Mouse (Mus musculus) midbrain, embryonic 11.5 days (tissue): ENCODE data around the gene Gosr2. TPM values are rescaled to one million over a fixed set of nuclear protein-coding genes. Genes with fewer than 3 reads are reported as not detected.

Experiments
- ATAC-seq: fragments of 200-750 bp; cut with Nextera tagmentation; 2 replicates; pipeline ENCODE4 v1.8.0; 2017; ENCODE audit warnings: moderate TSS enrichment, moderate library complexity; ENCODE audit not compliant: low FRiP score
- DNase-seq: peaks from one replicate; pipeline ENCODE4 v3.0.0; 2015; ENCODE audit warnings: low spot score; ENCODE audit errors: missing footprints
- H3K27ac ChIP-seq: fragments of 300-500 bp; sonication (generic); 2 replicates; pipeline ENCODE4 v1.5.1; 2014; ENCODE audit warnings: low read depth, low read length
- H3K27me3 ChIP-seq: fragments of 300-500 bp; sonication (generic); 2 replicates; pipeline ENCODE4 v1.6.1; 2014; ENCODE audit warnings: mild to moderate bottlenecking, low read length, moderate library complexity, mixed read lengths; ENCODE audit not compliant: control insufficient read depth, insufficient read depth
- H3K36me3 ChIP-seq: fragments of 300-500 bp; sonication (generic); 2 replicates; pipeline ENCODE4 v1.6.1; 2014; ENCODE audit warnings: mild to moderate bottlenecking, low read length, moderate library complexity, mixed read lengths; ENCODE audit not compliant: control insufficient read depth, insufficient read depth
- H3K4me1 ChIP-seq: fragments of 300-500 bp; sonication (generic); 2 replicates; pipeline ENCODE4 v1.6.1; 2014; ENCODE audit warnings: low read length; ENCODE audit not compliant: control insufficient read depth, insufficient read depth
- H3K4me2 ChIP-seq: fragments of 300-500 bp; sonication (generic); 2 replicates; pipeline ENCODE4 v1.6.1; 2014; ENCODE audit warnings: mild to moderate bottlenecking, moderate library complexity
- H3K4me3 ChIP-seq: fragments of 300-500 bp; sonication (generic); 2 replicates; pipeline ENCODE4 v1.5.1; 2014; ENCODE audit warnings: low read depth, low read length
- H3K9ac ChIP-seq: fragments of 300-500 bp; sonication (generic); 2 replicates; pipeline ENCODE4 v1.6.1; 2014; ENCODE audit warnings: low read length
- H3K9me3 ChIP-seq: fragments of 300-500 bp; sonication (generic); 2 replicates; pipeline ENCODE4 v1.6.1; 2016; ENCODE audit warnings: low read length; ENCODE audit not compliant: control insufficient read depth
- WGBS: fragments of 180-500 bp; shearing (Covaris S2); extraction: QIAGEN DNeasy Blood & Tissue Kit; methylation state at CpG from one replicate; pipeline ENCODE4 v1.1.7; 2014; 5-methylcytosine and 5-hydroxymethylcytosine counted together
- polyA plus RNA-seq: library from polyadenylated mRNA; unstranded; fragments of >200 nt; fragmentation: Nextera tagmentation; extraction: Ambion mirVana; gene quantifications from 2 replicates; pipeline ENCODE4 v1.2.1, GENCODE M21; 2014

The Gosr2 gene
- polyA plus RNA-seq, 1 experiment from 2014 or later = 90.9 TPM

- WGBS = 88% methylated on average over 11 of the region's 11 CpGs
- no peak for DNase-seq
- Histone ChIP-seq H3K4me3 (no peak overlapping the region), H3K9ac (no peak overlapping the region), H3K9me3 (no peaks in the 10 kb centered on the region), H3K36me3 (no peaks in the 10 kb centered on the region), H3K27me3 (no peaks in the 10 kb centered on the region), H3K4me1 (peaks cover 9% of the 10 kb centered on the region), H3K27ac (no peak overlapping the region), H3K4me2 (no peak overlapping the region)
- ATAC-seq = no peak
These were observed 26.7 kb upstream of the Gosr2 start for GRCm38 (mm10) chr11:103724331-103724771.

GRCm38 (mm10) chr11:103722040-103722481, 24.4 kb upstream of the Gosr2 start:
- Histone ChIP-seq H3K27ac (no peak overlapping the region), H3K36me3 (no peaks in the 10 kb centered on the region), H3K4me3 (no peak overlapping the region), H3K4me1 (peaks cover 12% of the 10 kb centered on the region), H3K4me2 (peak overlapping the region; percentile 16), H3K27me3 (no peaks in the 10 kb centered on the region), H3K9me3 (no peaks in the 10 kb centered on the region), H3K9ac (no peak overlapping the region)
- ATAC-seq (peak; percentile 57; the same call in 1 of the 2 replicates), DNase-seq (no peak)
- WGBS = 19% methylated on average over 9 of the region's 9 CpGs

- Histone ChIP-seq H3K36me3 (no peaks in the 10 kb centered on the region), H3K9ac (no peak overlapping the region), H3K4me3 (no peak overlapping the region), H3K4me1 (peaks cover 12% of the 10 kb centered on the region), H3K4me2 (peak overlapping the region; percentile 16), H3K9me3 (no peaks in the 10 kb centered on the region), H3K27me3 (no peaks in the 10 kb centered on the region), H3K27ac (no peak overlapping the region)
- WGBS = 35% methylated on average over 15 of the region's 15 CpGs
- ATAC-seq (peak; percentile 30; the same call in 1 of the 2 replicates), DNase-seq (peak; percentile 89)
These were observed 23.9 kb upstream of the Gosr2 start for GRCm38 (mm10) chr11:103721468-103722039.

GRCm38 (mm10) chr11:103719436-103719835, 21.7 kb upstream of the Gosr2 start:
- Histone ChIP-seq H3K9me3 (no peaks in the 10 kb centered on the region), H3K27ac (no peak overlapping the region), H3K27me3 (no peaks in the 10 kb centered on the region), H3K4me2 (no peak overlapping the region), H3K4me1 (peaks cover 12% of the 10 kb centered on the region), H3K36me3 (no peaks in the 10 kb centered on the region), H3K4me3 (no peak overlapping the region), H3K9ac (no peak overlapping the region)
- ATAC-seq (no peak), DNase-seq (no peak)
- 78% methylated on average over 5 of the region's 5 CpGs for WGBS

GRCm38 (mm10) chr11:103716971-103717370, 19.3 kb upstream of the Gosr2 start:
- Histone ChIP-seq H3K27me3 (no peaks in the 10 kb centered on the region), H3K9ac (no peak overlapping the region), H3K4me3 (no peak overlapping the region), H3K4me1 (peaks cover 8% of the 10 kb centered on the region), H3K4me2 (no peak overlapping the region), H3K27ac (no peak overlapping the region), H3K36me3 (no peaks in the 10 kb centered on the region), H3K9me3 (no peaks in the 10 kb centered on the region)
- ATAC-seq = no peak
- WGBS = 27% methylated on average over 9 of the region's 9 CpGs
- no peak for DNase-seq

- H3K4me1 ChIP-seq = 0 out of 2 replicates have a peak, but pooled peaks cover 3% of the 10 kb centered on the region
- no peak overlapping the region for H3K4me3 ChIP-seq
- no peaks in the 10 kb centered on the region for H3K9me3 ChIP-seq
- no peak overlapping the region for H3K27ac ChIP-seq
- no peak for DNase-seq
- no peaks in the 10 kb centered on the region for H3K36me3 ChIP-seq
- no peak overlapping the region for H3K4me2 ChIP-seq
- no peaks in the 10 kb centered on the region for H3K27me3 ChIP-seq
- no peak for ATAC-seq
- 90% methylated on average over 2 of the region's 2 CpGs for WGBS
- no peak overlapping the region for H3K9ac ChIP-seq
These were observed 16.4 kb upstream of the Gosr2 start for GRCm38 (mm10) chr11:103714074-103714473.

- Histone ChIP-seq H3K27me3 (no peaks in the 10 kb centered on the region), H3K4me1 (no peaks in the 10 kb centered on the region), H3K9ac (no peak overlapping the region), H3K36me3 (no peaks in the 10 kb centered on the region), H3K4me3 (no peak overlapping the region), H3K27ac (no peak overlapping the region), H3K9me3 (no peaks in the 10 kb centered on the region), H3K4me2 (no peak overlapping the region)
- ATAC-seq (no peak), DNase-seq (no peak)
- 72% methylated on average over 28 of the region's 28 CpGs for WGBS
These were observed 14.3 kb upstream of the Gosr2 start for GRCm38 (mm10) chr11:103711851-103712587.

- H3K9ac ChIP-seq = no peak overlapping the region
- WGBS = 82% methylated on average over 1 of the region's 1 CpGs
- no peak overlapping the region for H3K4me2 ChIP-seq
- no peak overlapping the region for H3K4me3 ChIP-seq
- ATAC-seq (no peak), DNase-seq (no peak)
- no peak overlapping the region for H3K27ac ChIP-seq
- no peaks in the 10 kb centered on the region for H3K9me3 ChIP-seq
- H3K4me1 ChIP-seq = no peaks in the 10 kb centered on the region
- H3K36me3 ChIP-seq = no peaks in the 10 kb centered on the region
- no peaks in the 10 kb centered on the region for H3K27me3 ChIP-seq
These were observed 12.3 kb upstream of the Gosr2 start for GRCm38 (mm10) chr11:103709982-103710381.

GRCm38 (mm10) chr11:103707005-103707404, 9.3 kb upstream of the Gosr2 start:
- Histone ChIP-seq H3K36me3 (no peaks in the 10 kb centered on the region), H3K27ac (no peak overlapping the region), H3K4me1 (no peaks in the 10 kb centered on the region), H3K9ac (no peak overlapping the region), H3K27me3 (no peaks in the 10 kb centered on the region), H3K4me3 (no peak overlapping the region), H3K9me3 (no peaks in the 10 kb centered on the region), H3K4me2 (no peak overlapping the region)
- DNase-seq (peak; percentile 6), ATAC-seq (no peak)
- 67% methylated on average over 8 of the region's 8 CpGs for WGBS
